Mouse (Mus musculus) gastrocnemius, postnatal 14 days (tissue): ENCODE data around the gene Meis2. TPM values are rescaled to one million over a fixed set of nuclear protein-coding genes. Genes with fewer than 3 reads are reported as not detected.
A peak's percentile ranks its signal among the peaks of the same experiment; 100 is the strongest.

Experiments
- DNase-seq: peaks from one replicate; pipeline ENCODE4 v3.0.0; 2021; ENCODE audit warnings: mixed read lengths
- intact Hi-C: fragments of 180-260 bp; cut with DNase I; formaldehyde crosslinking; loops from one replicate; pipeline ENCODE4 v1.15.1; 2025; ENCODE audit warnings: low total_unique reads
- long read RNA-seq, 2 experiments: library from polyadenylated mRNA; stranded (forward); transcript quantifications; one replicate each; pipeline ENCODE4 v2.0.0; 2021
- total RNA-seq, 2 experiments: library from RNA; stranded (reverse); gene quantifications; 2 replicates each; pipeline ENCODE4 v1.2.3; 2021

The Meis2 gene
- 1 to 10 TPM; 2.6 to 3.2 TPM for total RNA-seq
- long read RNA-seq, experiment 1, result 0 reads
- long read RNA-seq, experiment 2, partial matches to known transcripts, result 1 of 2 reads
- long read RNA-seq, experiment 2, other reads (novel, unspliced or antisense), result 1 of 2 reads

- intact Hi-C loops, result loop anchor here (10.0 kb wide), 1 partner anchor 211 kb away; no protein-coding TSS in a partner anchor
- DNase-seq, result peak; percentile 72
Measured at GRCm38 (mm10) chr2:116065570-116066005, at the start of gene Meis2. Meis2 (minus strand) TSS chr2:116065839.

- no peak for DNase-seq
- intact Hi-C loops, result loop anchor here (10.0 kb wide), 1 partner anchor 251 kb away; no protein-coding TSS in a partner anchor
Measured at GRCm38 (mm10) chr2:116106194-116106593, 40.6 kb upstream of the Meis2 start.

- intact Hi-C loops, result loop anchor here (10.0 kb wide), 1 partner anchor 250 kb away; no protein-coding TSS in a partner anchor
- no peak for DNase-seq
Measured at GRCm38 (mm10) chr2:116105179-116105578, 39.5 kb upstream of the Meis2 start.

GRCm38 (mm10) chr2:116103411-116103996, 37.9 kb upstream of the Meis2 start:
- intact Hi-C loops, result loop anchor here (10.0 kb wide), 1 partner anchor 249 kb away; no protein-coding TSS in a partner anchor
- DNase-seq, result no peak

GRCm38 (mm10) chr2:116101221-116101620, 35.6 kb upstream of the Meis2 start:
- intact Hi-C loops, result loop anchor here (10.0 kb wide), 1 partner anchor 246 kb away; no protein-coding TSS in a partner anchor
- peak; percentile 27 for DNase-seq

- DNase-seq, result no peak
- intact Hi-C loops, result no loop called here
Measured at GRCm38 (mm10) chr2:116080961-116081360, 15.3 kb upstream of the Meis2 start.

GRCm38 (mm10) chr2:116078841-116079240, 13.2 kb upstream of the Meis2 start:
- no peak for DNase-seq
- intact Hi-C loops, result no loop called here

GRCm38 (mm10) chr2:116077716-116078115, 12.1 kb upstream of the Meis2 start:
- no peak for DNase-seq
- intact Hi-C loops, result no loop called here

GRCm38 (mm10) chr2:116076752-116077480, 11.3 kb upstream of the Meis2 start:
- intact Hi-C loops, result no loop called here
- no peak for DNase-seq

GRCm38 (mm10) chr2:116075902-116076301, 10.3 kb upstream of the Meis2 start:
- DNase-seq, result peak; percentile 41
- intact Hi-C loops, result no loop called here

GRCm38 (mm10) chr2:116075477-116075876, 9.8 kb upstream of the Meis2 start:
- intact Hi-C loops, result no loop called here
- no peak for DNase-seq

- no peak for DNase-seq
- intact Hi-C loops, result no loop called here
Measured at GRCm38 (mm10) chr2:116074726-116075440, 9.2 kb upstream of the Meis2 start.

- no peak for DNase-seq
- intact Hi-C loops, result no loop called here
Measured at GRCm38 (mm10) chr2:116074061-116074460, 8.4 kb upstream of the Meis2 start.

GRCm38 (mm10) chr2:116073311-116073904, 7.8 kb upstream of the Meis2 start:
- intact Hi-C loops, result no loop called here
- no peak for DNase-seq

- DNase-seq, result no peak
- intact Hi-C loops, result no loop called here
Measured at GRCm38 (mm10) chr2:116072706-116073105, 7.1 kb upstream of the Meis2 start.

- DNase-seq, result no peak
- intact Hi-C loops, result no loop called here
Measured at GRCm38 (mm10) chr2:116072321-116072640, 6.6 kb upstream of the Meis2 start.

GRCm38 (mm10) chr2:116071571-116072320, 6.1 kb upstream of the Meis2 start:
- intact Hi-C loops, result no loop called here
- DNase-seq, result no peak

GRCm38 (mm10) chr2:116070614-116071425, 5.2 kb upstream of the Meis2 start:
- DNase-seq, result no peak
- intact Hi-C loops, result no loop called here
